Mouse (Mus musculus): Measurements from ENCODE around the gene Slc10a7.

GRCm38 (mm10) chr8:78647846-78648245, 138.7 kb downstream of the Slc10a7 start:
- TF ChIP-seq MAX (IDR thresholded peaks at IDR 0.05; ENCODE audit: low read depth): no peak
- TF ChIP-seq POLR2A (IDR thresholded peaks at IDR 0.05; ENCODE audit: insufficient read length, low read depth): no peak
- TF ChIP-seq TCF12 (IDR thresholded peaks at IDR 0.05; ENCODE audit: insufficient read depth, poor library complexity, severe bottlenecking): no peak
- no peak for TF ChIP-seq POLR2AphosphoS2 (IDR thresholded peaks at IDR 0.05; ENCODE audit: insufficient read length, low read depth)
- no peak for TF ChIP-seq REST (IDR thresholded peaks at IDR 0.05; ENCODE audit: insufficient read depth, insufficient read length)

Data from myocyte (in vitro differentiated cells).